Mouse (Mus musculus) ovary, postnatal 14 days (tissue): ENCODE measurements around the gene Dnaic2.

Source experiments
- DNase-seq: peaks from one replicate; pipeline ENCODE4 v3.0.0; 2022; ENCODE audit warnings: low spot score

Gene Dnaic2

DNA sequence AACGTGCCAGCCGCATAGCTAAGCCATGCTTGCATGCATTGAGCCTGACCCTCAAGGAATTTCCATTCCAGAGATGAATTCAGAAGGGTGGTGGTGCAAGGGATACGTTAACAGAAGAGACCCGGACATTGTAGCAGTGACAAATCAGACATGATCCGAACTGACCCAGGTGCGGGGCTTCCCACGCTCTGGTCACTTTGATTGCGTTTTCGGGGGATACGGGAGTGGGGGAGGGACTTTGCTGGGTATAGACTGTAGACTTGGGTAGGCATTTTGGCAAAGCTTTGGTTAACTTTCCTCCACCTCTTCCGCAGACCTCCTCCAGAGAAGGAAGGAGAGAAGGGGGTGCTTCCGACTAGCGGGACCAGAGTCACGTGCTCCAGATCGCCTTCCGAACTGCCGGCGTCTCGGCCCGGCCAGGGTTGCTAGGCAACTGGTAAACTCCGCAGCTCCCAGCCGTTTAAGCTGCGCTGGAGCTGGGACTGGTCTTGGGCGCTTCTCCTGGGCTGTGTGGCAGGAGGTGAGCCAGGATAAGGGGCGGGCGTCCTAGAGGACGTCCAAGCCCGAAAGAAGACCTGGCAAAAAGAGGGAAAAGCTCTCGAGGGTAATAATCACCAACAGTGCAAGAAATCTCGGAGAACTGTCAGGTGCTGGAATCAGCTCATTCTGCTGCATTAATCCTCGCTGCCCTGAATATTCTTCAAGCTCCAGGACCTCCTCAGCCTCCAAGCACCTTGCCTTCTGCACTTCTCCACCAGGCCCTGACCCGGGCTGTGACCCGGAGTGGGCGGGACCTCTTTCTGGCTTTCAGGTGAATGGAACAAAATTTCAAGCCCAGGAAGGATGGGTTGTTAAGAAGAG is at the start of gene Dnaic2:
Gene Dnaic2, plus strand, starts transcription at position 444 of the 861 bp plus-strand sequence.
- peak; percentile 55 for DNase-seq

DNA sequence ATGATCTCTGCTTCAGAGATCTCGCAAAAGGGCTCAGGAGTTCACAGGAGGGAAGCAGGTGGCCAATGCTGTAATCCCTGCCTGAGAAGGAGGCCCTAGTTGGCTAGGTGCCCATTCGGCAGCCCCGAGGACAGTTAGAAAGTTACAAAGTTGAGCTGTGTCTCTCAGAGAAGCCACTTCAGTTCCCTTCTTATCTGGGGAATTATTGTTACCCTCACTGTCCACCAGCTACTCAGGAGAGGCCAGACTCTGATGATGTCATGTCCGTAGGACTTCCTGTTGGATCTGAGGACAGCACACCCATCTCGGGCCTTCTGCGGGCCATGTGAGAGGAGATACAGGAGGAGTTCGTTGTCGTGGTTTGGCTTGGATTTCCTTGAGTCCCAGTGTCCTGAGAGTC is 47.6 kb upstream of the Dnaic2 start:
- DNase-seq, result no peak

GRCm38 (mm10) chr11:114680291-114680690 is 46.9 kb upstream of the Dnaic2 start:
- DNase-seq, result no peak

- DNase-seq, result no peak
These were observed 46.2 kb upstream of the Dnaic2 start for GRCm38 (mm10) chr11:114681054-114681453.

GRCm38 (mm10) chr11:114682321-114682900 is 44.8 kb upstream of the Dnaic2 start:
- no peak for DNase-seq

DNA sequence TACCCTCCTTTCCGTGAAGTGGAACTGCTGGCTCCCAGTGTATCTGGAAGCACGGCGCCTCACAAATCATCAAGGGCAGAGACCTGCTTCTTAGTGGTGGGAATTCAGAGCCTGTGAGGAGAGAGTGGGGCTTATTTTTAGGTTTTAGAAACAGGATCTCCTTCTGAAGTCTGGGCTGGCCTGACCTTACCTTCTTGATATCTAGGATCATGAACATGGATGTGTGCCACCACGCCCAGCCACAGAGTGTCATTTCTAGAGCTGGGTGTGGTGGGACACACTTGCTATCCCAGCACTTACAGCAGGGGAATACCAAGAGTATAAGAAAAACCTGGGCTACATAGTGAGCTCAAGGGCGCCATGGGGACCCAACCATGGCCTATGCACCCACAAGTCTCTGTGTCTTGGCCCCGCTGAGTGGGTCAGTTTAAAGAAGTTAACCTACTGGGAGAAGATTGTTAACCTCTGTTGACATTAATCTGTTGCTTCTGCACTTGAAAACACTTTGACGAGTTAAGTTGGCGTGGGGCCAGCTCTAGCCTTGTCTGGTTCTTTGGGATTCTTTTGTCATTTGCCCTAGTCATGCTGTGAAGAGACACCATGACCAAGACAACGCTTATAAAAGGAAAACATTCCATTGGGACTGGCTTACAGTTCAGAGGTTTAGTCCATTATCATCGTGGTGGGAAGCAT is 44.0 kb upstream of the Dnaic2 start:
- DNase-seq, result no peak

DNA sequence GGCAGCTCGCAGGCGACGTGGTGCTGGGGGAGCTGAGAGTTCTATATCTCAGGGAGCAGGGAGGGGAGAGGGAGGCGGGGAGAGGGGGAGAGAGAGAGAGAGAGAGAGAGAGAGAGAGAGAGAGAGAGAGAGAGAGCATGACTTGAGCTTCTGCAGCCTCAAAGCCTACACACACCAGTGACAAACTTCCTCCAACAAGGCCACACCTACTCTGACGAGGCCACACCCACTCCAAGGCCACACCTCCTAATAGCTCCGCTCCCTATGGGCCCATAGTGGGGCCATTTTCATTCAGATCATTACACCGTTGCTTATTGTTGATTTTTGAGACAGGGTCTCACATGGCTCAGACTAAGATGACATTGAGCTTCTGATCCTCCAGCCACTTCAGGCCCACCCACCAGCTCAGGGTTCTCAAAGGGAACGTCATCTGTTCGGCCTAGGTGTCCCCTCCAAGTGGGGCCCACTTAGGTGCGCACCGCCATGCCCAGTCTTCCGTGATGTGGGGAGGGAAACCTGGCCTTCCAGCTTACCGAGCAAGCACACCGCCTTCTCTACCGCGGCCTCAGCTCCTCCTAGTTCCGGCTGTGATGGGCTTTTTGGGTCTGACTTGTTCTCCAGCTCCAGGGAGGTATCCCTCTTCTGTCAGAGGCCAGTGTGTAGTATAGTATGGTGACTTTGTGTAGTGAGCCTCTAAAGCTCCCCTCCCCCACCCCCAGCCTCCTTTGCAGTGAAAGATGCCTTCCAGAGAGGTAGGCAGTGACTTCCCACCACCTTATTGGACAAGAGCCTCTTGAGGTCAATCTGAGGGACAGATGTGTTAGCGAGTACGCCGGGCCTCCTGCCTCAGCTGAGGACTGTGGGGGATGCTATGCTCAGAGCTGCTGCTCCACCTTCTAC is 43.2 kb upstream of the Dnaic2 start:
- DNase-seq, result no peak

DNA sequence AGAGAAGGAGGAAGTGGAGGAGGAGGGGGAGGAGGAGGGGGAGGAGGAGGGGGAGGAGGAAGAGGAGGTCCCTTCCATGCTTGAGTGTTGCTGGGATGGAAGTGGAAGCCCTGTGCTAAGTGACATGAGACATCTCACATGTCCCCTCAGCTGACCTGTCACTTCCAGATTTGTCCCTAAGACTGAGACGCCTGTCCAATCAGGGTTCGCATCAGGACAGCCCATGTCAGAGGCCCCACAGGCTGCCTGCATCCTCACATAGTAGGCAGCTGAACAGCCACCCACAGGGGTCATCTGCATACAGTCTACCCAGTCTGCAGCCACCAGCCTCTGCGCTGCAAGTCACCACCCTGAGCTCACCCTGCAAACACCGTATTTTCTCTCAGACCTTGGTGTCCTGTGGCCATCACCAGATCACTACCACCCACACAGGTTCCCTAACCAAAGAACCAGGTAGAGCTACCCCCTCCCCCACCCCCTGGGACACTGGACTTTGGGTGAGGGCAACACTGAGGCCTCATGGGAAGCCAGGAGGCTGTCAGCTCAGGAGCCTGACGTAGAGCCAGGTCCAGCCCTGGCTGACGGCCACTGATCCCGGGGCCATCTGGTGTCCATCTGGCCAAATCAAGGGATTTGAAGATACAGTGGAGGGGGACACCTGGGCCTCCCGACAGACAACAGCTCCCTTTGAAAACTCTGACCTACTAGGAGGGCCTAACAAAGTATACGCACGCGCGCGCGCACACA is 42.4 kb upstream of the Dnaic2 start:
- no peak for DNase-seq

- no peak for DNase-seq
These were observed 41.6 kb upstream of the Dnaic2 start for GRCm38 (mm10) chr11:114685526-114686040.

DNA sequence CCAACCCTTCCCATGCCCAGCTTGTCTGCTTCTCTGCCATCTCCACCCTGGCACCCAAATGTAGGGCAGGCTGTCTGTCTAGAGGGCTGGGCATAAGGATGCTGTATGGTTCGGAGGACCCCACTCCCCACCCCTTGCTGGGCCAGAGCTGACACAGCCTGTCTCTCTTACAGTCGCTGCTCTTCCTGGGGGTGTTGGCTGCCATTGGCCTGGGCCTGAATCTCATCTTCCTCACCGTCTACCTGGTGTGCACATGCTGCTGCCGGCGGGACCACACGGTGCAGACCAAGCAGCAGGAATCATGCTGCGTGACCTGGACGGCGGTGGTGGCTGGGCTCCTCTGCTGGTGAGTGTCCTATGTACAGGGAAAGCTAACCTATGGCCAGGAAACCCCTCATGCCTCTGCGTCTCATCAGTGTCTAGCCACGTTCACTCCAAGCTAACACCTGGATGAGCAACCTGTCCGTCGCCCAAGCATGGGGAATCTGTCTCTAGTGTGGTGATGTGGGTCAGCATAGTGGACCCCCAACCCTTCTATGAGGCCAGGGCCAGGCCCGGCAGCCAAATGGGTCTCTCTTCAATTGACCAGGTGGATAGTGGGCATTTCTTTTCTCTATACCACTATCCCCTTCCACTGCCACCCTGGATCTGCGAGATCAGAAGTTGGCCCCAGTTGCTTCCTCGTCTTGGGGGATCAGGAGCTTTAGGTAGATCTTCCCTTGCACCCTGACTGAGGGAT is 40.8 kb upstream of the Dnaic2 start:
- DNase-seq, result no peak

DNA sequence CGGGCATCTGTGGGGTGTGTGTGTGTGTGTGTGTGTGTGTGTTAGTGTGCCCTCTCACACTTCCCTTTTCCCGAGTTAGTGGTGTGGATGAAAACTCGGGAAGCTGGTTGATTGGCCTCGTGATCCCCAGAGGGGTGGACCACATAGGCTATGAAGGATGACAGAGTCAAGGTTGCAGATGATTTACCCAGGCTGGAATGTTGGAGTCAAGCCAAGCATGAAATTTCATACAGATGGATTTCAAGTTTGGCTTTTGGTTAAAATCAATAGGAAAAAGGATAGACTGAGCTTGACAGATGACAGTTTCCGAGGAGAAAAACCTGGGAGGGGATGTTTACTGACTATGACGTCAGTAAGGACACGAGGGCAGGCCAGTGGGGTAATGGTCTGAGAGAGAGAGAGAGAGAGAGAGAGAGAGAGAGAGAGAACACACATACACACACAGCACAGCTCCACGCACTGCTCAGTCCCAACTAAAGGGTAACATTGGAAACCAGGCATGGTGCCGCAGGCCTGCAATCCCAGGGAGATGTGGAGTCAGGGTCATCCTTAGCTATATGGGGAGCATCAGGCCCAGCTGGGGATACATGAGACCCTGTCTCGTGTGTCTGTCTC is 39.5 kb upstream of the Dnaic2 start:
- DNase-seq, result no peak

- DNase-seq, result no peak
These were observed 38.5 kb upstream of the Dnaic2 start for GRCm38 (mm10) chr11:114688729-114689128.

GRCm38 (mm10) chr11:114690192-114690591 is 37.0 kb upstream of the Dnaic2 start:
- no peak for DNase-seq

GRCm38 (mm10) chr11:114691454-114692182 is 35.6 kb upstream of the Dnaic2 start:
- DNase-seq, result no peak

GRCm38 (mm10) chr11:114692601-114693000 is 34.6 kb upstream of the Dnaic2 start:
- no peak for DNase-seq

- DNase-seq, result no peak
These were observed 33.8 kb upstream of the Dnaic2 start for GRCm38 (mm10) chr11:114693456-114693855.

- DNase-seq, result no peak
These were observed 32.8 kb upstream of the Dnaic2 start for GRCm38 (mm10) chr11:114694451-114694850.

- DNase-seq, result no peak
These were observed 28.7 kb upstream of the Dnaic2 start for GRCm38 (mm10) chr11:114698496-114698895.

DNA sequence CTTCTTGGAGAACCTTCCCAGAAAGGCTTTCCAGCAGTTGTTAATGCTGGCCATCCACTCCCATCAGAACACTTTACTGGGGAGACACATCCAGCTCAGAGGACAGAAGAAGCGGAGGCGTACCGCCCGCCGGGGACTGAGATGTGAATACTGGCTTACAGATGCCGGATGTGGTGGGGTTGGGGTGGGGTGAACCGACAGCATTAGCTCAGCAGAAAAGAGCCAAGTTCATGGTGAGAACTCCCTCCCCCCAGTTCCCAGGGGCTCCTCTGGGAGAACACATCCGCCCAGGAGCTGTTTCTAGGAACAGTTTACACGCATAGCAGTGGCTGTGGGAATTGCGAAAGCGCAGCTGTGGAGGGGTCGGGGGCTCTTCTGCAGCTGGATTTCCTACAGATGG is 27.7 kb upstream of the Dnaic2 start:
- no peak for DNase-seq
